Mouse (Mus musculus) cerebellum, adult 9-11 months (tissue): ENCODE data around the gene Igsf21.
A peak's percentile ranks its signal among the peaks of the same experiment; 100 is the strongest.

Experiments used
- DNase-seq: peaks from one replicate; pipeline ENCODE4 v3.0.0; 2022

Igsf21 gene

GRCm38 (mm10) chr4:140094835-140095234 lies 151.7 kb downstream of the Igsf21 start:
- no peak for DNase-seq

DNA sequence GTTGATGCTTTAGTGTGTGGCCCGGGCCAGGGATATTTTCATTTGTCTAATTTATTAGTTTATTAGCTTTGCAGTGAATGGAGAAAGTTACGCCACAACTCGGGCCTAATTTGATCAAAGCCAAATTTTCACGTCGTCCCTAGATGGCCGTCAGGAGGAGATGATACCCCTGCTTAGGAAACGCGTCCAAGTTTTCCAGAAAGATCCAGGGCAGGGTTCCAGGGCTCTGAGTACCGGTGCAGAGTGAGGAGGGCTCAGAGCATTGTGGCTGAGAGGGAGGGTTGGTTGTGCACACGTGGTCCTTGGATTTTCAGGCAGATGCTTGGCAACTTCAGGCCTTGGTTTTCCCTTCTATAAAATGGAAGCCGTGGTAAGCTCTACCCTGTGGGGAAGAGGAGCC lies 154.2 kb downstream of the Igsf21 start:
- no peak for DNase-seq

GRCm38 (mm10) chr4:140091693-140092092 lies 154.9 kb downstream of the Igsf21 start:
- DNase-seq, result no peak

GRCm38 (mm10) chr4:140089676-140090075 lies 156.9 kb downstream of the Igsf21 start:
- no peak for DNase-seq

DNA sequence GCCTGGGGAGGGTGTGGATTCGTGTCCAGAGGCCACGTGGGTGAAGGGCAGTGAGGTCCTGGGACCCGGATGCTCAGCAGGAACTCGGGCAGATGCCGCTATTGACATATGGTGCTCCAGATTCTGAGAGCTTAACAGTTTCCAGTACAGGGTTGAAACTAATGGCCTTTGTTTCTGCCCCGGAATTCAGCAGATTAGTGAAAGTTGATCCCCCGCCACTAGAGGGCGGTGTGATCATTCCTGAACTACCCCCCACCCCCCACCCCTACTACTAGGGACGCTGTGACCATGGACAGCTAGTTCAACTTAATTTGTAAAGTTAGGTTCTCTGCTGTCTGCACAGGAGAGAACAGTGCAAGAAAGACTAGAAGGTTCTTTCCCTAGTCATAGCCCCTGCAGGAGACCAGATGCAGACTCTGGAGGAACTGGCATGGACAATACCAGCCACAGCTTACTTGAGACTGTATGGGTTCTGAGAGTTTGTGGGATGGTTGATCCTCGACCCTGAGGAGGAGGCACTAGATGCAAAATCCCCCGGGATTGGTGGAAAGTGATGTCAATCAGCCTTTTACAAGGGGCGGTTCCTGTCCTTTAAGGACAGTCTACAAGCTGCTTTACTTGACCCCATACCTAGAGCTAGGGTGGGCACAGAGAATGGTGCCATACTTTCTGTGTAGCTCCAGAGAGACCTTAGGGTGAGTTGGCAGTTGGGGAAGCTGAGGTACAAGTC lies 157.7 kb downstream of the Igsf21 start:
- no peak for DNase-seq

GRCm38 (mm10) chr4:140086192-140086591 lies 160.4 kb downstream of the Igsf21 start:
- no peak for DNase-seq

DNA sequence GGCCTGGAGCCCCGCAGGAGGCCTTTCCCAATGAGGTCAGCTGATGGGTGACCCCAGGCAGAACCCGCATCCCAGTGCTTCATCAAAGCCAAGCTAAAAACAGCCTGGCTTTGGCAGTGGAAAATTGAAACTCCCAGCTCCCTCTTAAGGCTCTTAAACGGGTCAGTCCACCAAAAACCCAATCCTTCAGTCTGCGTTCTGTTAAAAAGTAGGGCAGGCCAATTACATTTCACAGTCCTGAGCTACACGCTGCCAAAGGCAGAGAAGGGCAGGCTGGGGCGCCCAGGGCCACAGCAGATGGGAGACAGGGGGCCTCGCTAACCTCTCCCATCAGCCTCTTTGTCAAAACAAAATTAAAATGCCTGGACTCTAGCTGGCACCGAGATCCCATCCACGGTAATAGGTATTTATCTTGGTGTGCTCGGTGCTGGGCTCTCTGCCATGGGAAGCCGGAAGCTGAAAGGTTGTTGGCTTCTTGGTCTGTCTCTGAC lies 162.0 kb downstream of the Igsf21 start:
- peak; percentile 85 for DNase-seq

- peak; percentile 54 for DNase-seq
Observed at GRCm38 (mm10) chr4:140084064-140084463, 162.5 kb downstream of the Igsf21 start.

- DNase-seq, result no peak
Observed at GRCm38 (mm10) chr4:140078416-140078815, 168.2 kb downstream of the Igsf21 start.

GRCm38 (mm10) chr4:140077615-140078014 lies 169.0 kb downstream of the Igsf21 start:
- no peak for DNase-seq

GRCm38 (mm10) chr4:140076852-140077563 lies 169.6 kb downstream of the Igsf21 start:
- DNase-seq, result peak; percentile 78

- no peak for DNase-seq
Observed at GRCm38 (mm10) chr4:140076428-140076827, 170.2 kb downstream of the Igsf21 start.

- DNase-seq, result no peak
Observed at GRCm38 (mm10) chr4:140071047-140071446, 175.5 kb downstream of the Igsf21 start.

- DNase-seq, result no peak
Observed at GRCm38 (mm10) chr4:140070331-140070652, 176.3 kb downstream of the Igsf21 start.

DNA sequence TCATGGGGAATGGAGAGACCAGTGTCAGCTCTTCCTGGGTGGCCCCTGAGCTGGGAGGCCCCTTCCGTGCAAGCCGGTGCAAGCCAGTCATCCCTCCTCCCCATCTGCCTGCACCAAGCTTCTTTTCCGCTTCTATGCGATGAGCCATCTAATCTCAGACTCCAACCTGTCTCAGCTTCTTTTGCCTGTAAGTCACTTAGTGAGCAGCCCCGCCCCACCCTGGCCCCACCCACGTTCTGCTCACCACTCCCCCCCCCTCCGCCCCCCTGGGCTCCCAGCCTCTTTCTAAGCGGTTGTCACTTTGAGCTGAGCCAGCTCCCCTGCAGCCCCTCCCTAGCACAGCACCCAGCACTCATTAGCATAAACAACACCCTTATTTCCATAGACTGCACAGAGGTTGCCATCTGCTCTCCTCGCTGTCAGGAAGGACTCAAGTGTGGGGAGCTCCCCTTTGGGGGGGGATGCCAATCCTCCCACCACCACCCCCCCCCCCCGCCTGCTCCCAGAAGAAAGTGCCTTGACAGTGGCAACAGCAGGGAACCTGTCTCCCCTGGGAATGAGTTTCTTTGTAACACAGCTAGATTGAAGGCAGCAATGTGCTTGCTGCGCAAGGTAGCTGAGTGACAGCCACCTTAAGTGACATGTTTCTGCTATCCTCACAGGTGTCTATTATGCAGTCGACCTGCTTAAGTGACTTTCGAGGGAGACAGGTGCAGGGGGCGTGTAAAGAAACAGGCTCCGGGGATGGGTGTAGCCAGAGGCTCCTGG lies 176.8 kb downstream of the Igsf21 start:
- no peak for DNase-seq

DNA sequence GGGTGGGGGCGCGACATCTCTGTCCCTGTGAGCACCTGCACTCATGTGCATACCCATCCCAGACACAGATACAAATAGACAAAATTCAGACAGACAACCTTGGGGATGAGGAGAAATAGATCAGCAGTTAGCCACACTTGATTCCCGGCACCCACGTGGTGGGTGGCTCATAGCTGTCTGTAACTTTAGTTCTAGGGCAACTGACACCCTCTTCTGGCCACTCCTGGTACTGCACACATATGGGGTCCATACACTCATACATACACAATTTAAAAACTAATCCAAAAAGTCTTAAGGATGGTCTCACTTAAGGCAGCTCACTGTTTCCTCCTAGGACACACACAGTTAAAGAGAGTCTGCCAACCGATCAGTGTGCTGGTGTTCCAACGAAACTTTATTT lies 178.1 kb downstream of the Igsf21 start:
- no peak for DNase-seq

DNA sequence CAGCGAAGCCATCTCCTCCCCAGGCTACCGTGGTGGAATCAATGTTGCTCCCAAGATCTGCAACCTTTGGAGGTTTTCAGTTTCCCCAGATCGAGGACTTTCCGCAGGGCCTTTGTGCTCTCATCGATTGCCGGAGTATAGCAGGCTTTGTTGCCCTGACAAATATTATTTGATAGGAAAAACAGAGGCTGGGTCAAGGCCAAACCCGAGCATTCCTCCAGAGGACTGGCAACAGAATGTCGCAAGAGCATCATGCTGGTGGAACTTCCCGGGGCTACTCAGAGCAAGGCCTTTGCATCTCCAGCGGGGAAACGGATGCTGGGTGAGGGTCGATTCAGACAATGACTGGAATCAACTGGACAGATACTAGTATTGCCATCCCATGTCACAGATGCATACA lies 180.6 kb downstream of the Igsf21 start:
- DNase-seq, result no peak

DNA sequence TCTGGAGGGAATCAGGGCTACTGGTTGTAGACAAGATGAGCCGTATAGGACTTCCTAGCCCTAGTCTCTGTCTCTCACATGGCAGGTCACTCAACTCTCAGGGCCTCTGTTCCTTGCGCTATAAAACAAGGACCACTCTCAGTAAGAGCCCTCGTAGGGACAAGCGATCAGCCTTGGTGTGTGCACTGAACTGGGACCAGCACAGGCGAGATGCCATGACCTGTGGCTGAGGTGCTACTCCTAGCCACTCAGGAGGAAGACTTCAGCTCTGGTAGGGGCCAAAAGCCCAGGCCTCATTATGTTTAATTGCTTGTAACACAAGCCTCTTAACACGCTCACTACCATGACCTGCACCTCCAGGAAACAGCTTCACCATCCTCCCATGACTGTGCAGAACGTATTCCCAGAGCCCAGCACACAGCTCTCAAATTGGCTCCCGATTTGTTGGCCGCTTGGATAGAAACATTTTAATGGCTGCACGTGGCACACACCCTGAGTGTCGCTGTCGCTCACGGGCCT lies 183.4 kb downstream of the Igsf21 start:
- DNase-seq, result no peak

- no peak for DNase-seq
Observed at GRCm38 (mm10) chr4:140060251-140060650, 186.3 kb downstream of the Igsf21 start.

GRCm38 (mm10) chr4:140053042-140053441 lies 193.5 kb downstream of the Igsf21 start:
- DNase-seq, result no peak

GRCm38 (mm10) chr4:140052575-140052974 lies 194.0 kb downstream of the Igsf21 start:
- DNase-seq, result no peak

GRCm38 (mm10) chr4:140047807-140048362 lies 198.7 kb downstream of the Igsf21 start:
- no peak for DNase-seq

DNA sequence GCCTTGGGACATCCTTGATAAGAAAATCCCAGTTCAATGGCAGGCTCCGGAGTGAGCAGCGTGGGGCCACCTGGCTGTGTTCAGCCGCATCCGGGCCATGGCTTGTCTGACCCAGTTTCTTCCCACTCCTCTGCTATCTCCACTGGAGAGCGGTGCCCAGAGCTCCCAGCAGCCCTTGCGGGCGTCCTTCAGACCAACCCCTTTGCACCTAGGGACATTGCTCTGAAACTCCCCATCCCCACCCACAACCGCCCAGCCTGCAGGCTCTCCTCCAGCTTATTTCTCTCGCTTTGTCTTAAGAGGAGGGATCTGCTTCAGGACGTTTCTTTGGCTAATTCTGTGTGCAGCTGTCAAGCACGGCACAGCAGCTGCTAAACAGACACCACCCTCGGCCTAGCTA lies 202.6 kb downstream of the Igsf21 start:
- peak; percentile 60 for DNase-seq
